Mouse (Mus musculus): ENCODE measurements around the gene Sult1c1. TPM values are rescaled to one million over a fixed set of nuclear protein-coding genes. Genes with fewer than 3 reads are reported as not detected.
"Not testable (repeated sequence)": the region's sequence is repeated elsewhere in the genome, so short reads cannot be mapped to it uniquely, and the experiment has no call there.

Sult1c1 gene
- not detected in 2 replicates for polyA plus RNA-seq (2015; fragmentation: Nextera tagmentation; extraction: Ambion mirVana)

- Histone ChIP-seq H3K4me3 (no peak within 1 kb of the TSS), H3K27me3 (replicated peaks) (no peaks in the 10 kb centered on the region), H3K27ac (replicated peaks) (no peak within 1 kb of the TSS), H3K4me1 (no peaks in the 10 kb centered on the region), H3K4me2 (no peak within 1 kb of the TSS), H3K36me3 (no peaks in the 10 kb centered on the region), H3K9me3 (no peaks in the 10 kb centered on the region), H3K9ac (no peak within 1 kb of the TSS)
- no peak for ATAC-seq (ENCODE audit: extremely low read depth, insufficient number of reproducible peaks, low FRiP score, low TSS enrichment)
- WGBS: 68% methylated on average over 6 of the region's 6 CpGs
These were observed at the start of gene Sult1c1 for GRCm38 (mm10) chr17:53990574-53990973. TSS of gene Sult1c1 (minus strand) at chr17:53990674.

DNA sequence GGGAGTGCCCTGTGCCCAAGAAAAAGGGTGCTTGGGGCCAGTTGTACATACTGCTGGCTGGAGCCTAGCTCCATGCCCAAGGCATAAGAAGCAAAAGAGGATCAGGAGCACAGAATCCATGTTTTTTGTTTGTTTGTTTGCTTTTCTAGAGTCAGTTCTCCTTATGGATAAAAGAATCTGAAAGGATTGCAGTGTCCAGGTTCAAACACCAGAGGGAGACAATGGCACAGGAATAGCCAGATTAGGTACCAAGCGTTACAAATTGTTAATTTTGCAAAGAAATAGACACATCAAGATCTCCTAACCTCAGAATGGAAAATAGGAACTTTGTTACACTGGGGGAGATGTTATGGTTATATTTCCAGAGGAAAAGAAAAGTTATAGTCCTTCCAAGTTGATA, 23.7 kb upstream of the Sult1c1 start:
- whole genome bisulfite sequencing: 11% methylated on average over 1 of the region's 1 CpGs
- Histone ChIP-seq H3K4me2 (no peak overlapping the region), H3K4me3 (no peak overlapping the region), H3K4me1 (no peaks in the 10 kb centered on the region), H3K36me3 (no peaks in the 10 kb centered on the region), H3K9ac (no peak overlapping the region), H3K9me3 (no peaks in the 10 kb centered on the region), H3K27me3 (replicated peaks) (no peaks in the 10 kb centered on the region), H3K27ac (replicated peaks) (no peak overlapping the region)
- ATAC-seq (ENCODE audit: extremely low read depth, insufficient number of reproducible peaks, low FRiP score, low TSS enrichment): no peak

DNA sequence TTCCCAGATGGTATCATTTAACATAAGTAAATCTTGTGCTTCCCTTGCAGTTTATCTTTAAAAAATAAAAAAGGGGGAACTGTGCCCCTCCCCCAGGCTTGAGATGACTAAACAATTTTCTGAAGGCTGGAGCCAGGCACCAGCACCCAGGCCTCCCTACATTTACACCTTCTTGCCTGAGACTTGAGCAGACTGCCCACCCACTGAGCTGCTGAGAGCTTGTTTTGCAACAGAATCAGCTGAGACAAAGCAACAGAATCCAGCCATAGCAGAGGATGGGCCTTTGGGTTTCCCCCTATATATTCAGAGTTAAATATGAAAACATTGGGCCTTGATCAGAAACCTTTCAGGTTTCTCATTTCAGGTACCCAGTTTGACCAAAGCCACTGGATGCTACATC, 20.7 kb upstream of the Sult1c1 start:
- no peak overlapping the region for H3K9ac ChIP-seq
- H3K36me3 ChIP-seq: no peaks in the 10 kb centered on the region
- no peak for ATAC-seq (ENCODE audit: extremely low read depth, insufficient number of reproducible peaks, low FRiP score, low TSS enrichment)
- H3K4me3 ChIP-seq: no peak overlapping the region
- no peak overlapping the region for H3K4me2 ChIP-seq
- H3K27ac ChIP-seq (replicated peaks): no peak overlapping the region
- H3K9me3 ChIP-seq: no peaks in the 10 kb centered on the region
- no peaks in the 10 kb centered on the region for H3K4me1 ChIP-seq
- H3K27me3 ChIP-seq (replicated peaks): no peaks in the 10 kb centered on the region

- not testable (repeated sequence) for H3K27ac ChIP-seq (replicated peaks); H3K4me3 ChIP-seq; H3K9ac ChIP-seq; H3K9me3 ChIP-seq; H3K4me2 ChIP-seq; ATAC-seq (ENCODE audit: extremely low read depth, insufficient number of reproducible peaks, low FRiP score, low TSS enrichment); H3K27me3 ChIP-seq (replicated peaks); H3K36me3 ChIP-seq; H3K4me1 ChIP-seq
- WGBS: 58% methylated on average over 1 of the region's 1 CpGs
These were observed 20.1 kb upstream of the Sult1c1 start for GRCm38 (mm10) chr17:54010536-54010935.

DNA sequence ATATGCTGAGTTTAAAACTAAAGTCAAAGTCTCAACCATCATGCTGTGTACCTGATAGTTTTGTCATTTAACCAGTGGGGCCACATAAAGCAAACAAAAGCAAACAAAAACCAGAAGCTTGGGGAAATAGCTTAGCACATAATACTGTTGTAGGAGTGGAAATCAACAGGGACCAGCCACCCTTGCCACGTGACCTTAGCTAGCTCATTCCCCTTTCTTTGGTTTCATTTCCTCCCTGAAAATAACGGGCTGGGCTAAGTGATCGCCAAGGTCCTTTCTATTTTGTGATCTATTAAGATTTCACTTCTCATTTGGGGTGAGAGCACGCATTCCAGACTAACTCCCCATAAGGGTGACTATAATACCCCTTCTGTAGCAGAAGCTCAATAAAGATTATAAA, 13.0 kb upstream of the Sult1c1 start:
- no peaks in the 10 kb centered on the region for H3K36me3 ChIP-seq
- no peak overlapping the region for H3K4me3 ChIP-seq
- no peaks in the 10 kb centered on the region for H3K27me3 ChIP-seq (replicated peaks)
- no peak overlapping the region for H3K9ac ChIP-seq
- H3K4me1 ChIP-seq: no peaks in the 10 kb centered on the region
- H3K9me3 ChIP-seq: no peaks in the 10 kb centered on the region
- ATAC-seq (ENCODE audit: extremely low read depth, insufficient number of reproducible peaks, low FRiP score, low TSS enrichment): no peak
- 71% methylated on average over 4 of the region's 4 CpGs for WGBS
- H3K4me2 ChIP-seq: no peak overlapping the region
- no peak overlapping the region for H3K27ac ChIP-seq (replicated peaks)

GRCm38 (mm10) chr17:53973606-53974005, 16.9 kb downstream of the Sult1c1 start:
- Histone ChIP-seq H3K27ac (replicated peaks) (no peak overlapping the region), H3K27me3 (replicated peaks) (no peaks in the 10 kb centered on the region), H3K4me1 (no peaks in the 10 kb centered on the region), H3K9ac (no peak overlapping the region), H3K4me2 (no peak overlapping the region), H3K4me3 (no peak overlapping the region), H3K9me3 (no peaks in the 10 kb centered on the region), H3K36me3 (no peaks in the 10 kb centered on the region)
- 78% methylated on average over 4 of the region's 4 CpGs for WGBS
- no peak for ATAC-seq (ENCODE audit: extremely low read depth, insufficient number of reproducible peaks, low FRiP score, low TSS enrichment)

- Histone ChIP-seq H3K4me3 (no peak overlapping the region), H3K9me3 (peaks cover 10% of the 10 kb centered on the region; the same call in 1 of the 2 replicates), H3K36me3 (no peaks in the 10 kb centered on the region), H3K27me3 (replicated peaks) (no peaks in the 10 kb centered on the region), H3K9ac (no peak overlapping the region), H3K4me1 (no peaks in the 10 kb centered on the region), H3K27ac (replicated peaks) (no peak overlapping the region), H3K4me2 (no peak overlapping the region)
- 82% methylated on average over 19 of the region's 19 CpGs for WGBS
- ATAC-seq (ENCODE audit: extremely low read depth, insufficient number of reproducible peaks, low FRiP score, low TSS enrichment): no peak
These were observed 48.8 kb downstream of the Sult1c1 start for GRCm38 (mm10) chr17:53941569-53942162.

GRCm38 (mm10) chr17:53940726-53941125, 49.7 kb downstream of the Sult1c1 start:
- Histone ChIP-seq H3K4me3 (no peak overlapping the region), H3K36me3 (no peaks in the 10 kb centered on the region), H3K4me1 (no peaks in the 10 kb centered on the region), H3K9ac (no peak overlapping the region), H3K27me3 (replicated peaks) (no peaks in the 10 kb centered on the region), H3K27ac (replicated peaks) (no peak overlapping the region), H3K4me2 (no peak overlapping the region), H3K9me3 (peaks cover 10% of the 10 kb centered on the region; the same call in 1 of the 2 replicates)
- no peak for ATAC-seq (ENCODE audit: extremely low read depth, insufficient number of reproducible peaks, low FRiP score, low TSS enrichment)
- 82% methylated on average over 8 of the region's 8 CpGs for WGBS

Other genes with a start within 250 kb of the Sult1c1 start
- gene Sult1c2, start 144.3 kb downstream of the Sult1c1 start, polyA plus RNA-seq (2015; fragmentation: Nextera tagmentation; extraction: Ambion mirVana): not detected in 2 replicates